Mouse (Mus musculus) heart, adult 2 months (tissue): ENCODE measurements around the gene Gcc1. TPM values are rescaled to one million over a fixed set of nuclear protein-coding genes. Genes with fewer than 3 reads are reported as not detected.

Source experiments
- DNase-seq, 2 experiments: peaks; one replicate each; pipeline ENCODE4 v3.0.0; 2021
- H3K27ac ChIP-seq: fragments of 200-600 bp; 2 replicates; pipeline ENCODE4 v1.8.1; 2022
- H3K27me3 ChIP-seq: fragments of 200-500 bp; 2 replicates; pipeline ENCODE4 v1.6.1; 2012; ENCODE audit warnings: mild to moderate bottlenecking, low read length, inconsistent platforms, mixed read lengths; ENCODE audit not compliant: control insufficient read depth, insufficient read depth
- H3K36me3 ChIP-seq: fragments of 200-500 bp; 2 replicates; pipeline ENCODE4 v1.6.1; 2012; ENCODE audit warnings: low read length, inconsistent platforms; ENCODE audit not compliant: control insufficient read depth, insufficient read depth
- H3K4me1 ChIP-seq: fragments of 200-500 bp; 2 replicates; pipeline ENCODE4 v1.6.1; 2011; ENCODE audit warnings: low read length; ENCODE audit not compliant: control insufficient read depth, insufficient read depth
- H3K4me3 ChIP-seq: fragments of 200-600 bp; 2 replicates; pipeline ENCODE4 v1.8.1; 2022
- H3K79me2 ChIP-seq: fragments of 200-500 bp; replicated peaks from 2 replicates; pipeline ENCODE4 v1.6.1; 2012; ENCODE audit warnings: mild to moderate bottlenecking, inconsistent platforms, low read length, moderate library complexity, mixed read lengths; ENCODE audit not compliant: control insufficient read depth, insufficient read depth
- H3K9ac ChIP-seq: fragments of 200-500 bp; 2 replicates; pipeline ENCODE4 v1.6.1; 2012; ENCODE audit warnings: low read depth, mild to moderate bottlenecking, control low read depth, inconsistent platforms, low read length, mixed read lengths
- CTCF ChIP-seq: fragments of 200-600 bp; IDR thresholded peaks from 2 replicates; pipeline ENCODE4 v1.8.1; 2022; ENCODE audit warnings: antibody characterized with exemption, mild to moderate bottlenecking, moderate library complexity
- EP300 ChIP-seq: fragments of 200-500 bp; IDR thresholded peaks from 2 replicates; pipeline ENCODE4 v1.6.1; 2011; ENCODE audit warnings: low read depth, low read length, control low read depth; ENCODE audit not compliant: insufficient read depth
- POLR2A ChIP-seq: fragments of 200-500 bp; IDR thresholded peaks from 2 replicates; pipeline ENCODE4 v1.6.1; 2011; ENCODE audit warnings: mild to moderate bottlenecking, low read depth, low read length, control low read depth; ENCODE audit not compliant: insufficient read depth
- WGBS: fragments of 180-500 bp; shearing (Covaris S2); methylation state at CpG from one replicate; pipeline ENCODE4 v1.1.7; 2018; 5-methylcytosine and 5-hydroxymethylcytosine counted together
- intact Hi-C: fragments of 180-260 bp; cut with DNase I; formaldehyde crosslinking; loops from one replicate; pipeline ENCODE4 v1.15.1; 2025
- long read RNA-seq: library from polyadenylated mRNA; stranded (forward); transcript quantifications from one replicate; pipeline ENCODE4 v2.0.0, GENCODE M21; 2021
- polyA plus RNA-seq: library from polyadenylated mRNA; depleted of rRNA; stranded (reverse); fragments of >200 nt; gene quantifications from 2 replicates; pipeline ENCODE4 v1.2.3, GENCODE M21; 2012; rRNA removed
- total RNA-seq, 2 experiments: library from RNA; stranded (reverse); gene quantifications; 2 replicates each; pipeline ENCODE4 v1.2.3; 2021

Gene Gcc1
- total RNA-seq (1 to 10 TPM; 8.4 to 9.8 TPM), polyA plus RNA-seq (3.2 and 3.6 TPM in 2 replicates)
- long read RNA-seq, full-length matches to known transcripts, result 8 of 13 reads
- long read RNA-seq, partial matches to known transcripts, result 0 of 13 reads
- long read RNA-seq, other reads (novel, unspliced or antisense), result 5 of 13 reads

DNA sequence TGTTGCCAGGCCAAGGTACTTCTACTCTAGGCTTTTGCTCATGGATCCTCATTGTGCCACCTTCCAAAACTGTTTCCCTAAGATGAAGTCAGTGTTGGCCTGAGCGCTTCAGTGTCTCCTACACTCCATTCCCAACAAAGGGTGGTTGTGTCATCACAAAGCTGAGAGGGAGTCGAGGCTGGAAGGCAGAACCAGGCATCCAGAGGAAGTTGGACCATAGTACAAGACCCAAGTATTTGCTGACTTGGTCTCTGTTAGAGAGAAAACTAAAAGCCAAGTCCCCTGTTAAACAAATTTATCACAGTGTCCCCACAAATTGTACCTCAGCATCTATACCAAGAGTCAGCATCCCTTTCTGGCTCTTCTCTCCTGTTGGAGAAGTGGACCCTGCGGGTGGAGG lies at the start of gene Gcc1:
Gene Gcc1, minus strand, starts transcription at position 101 of the 400 bp plus-strand sequence.
- no peak for DNase-seq
- Histone ChIP-seq H3K27ac (no peak within 1 kb of the TSS), H3K9ac (no peak within 1 kb of the TSS), H3K4me1 (peaks cover 7% of the 10 kb centered on the region), H3K27me3 (no peaks in the 10 kb centered on the region), H3K36me3 (no peaks in the 10 kb centered on the region), H3K4me3 (no peak within 1 kb of the TSS), H3K79me2 (peaks cover 2% of the 10 kb centered on the region; the same call in 1 of the 2 replicates)
- no peak for TF ChIP-seq POLR2A
- no peak for TF ChIP-seq EP300
- TF ChIP-seq CTCF, result no peak
- WGBS, result 84% methylated on average over 3 of the region's 3 CpGs
- intact Hi-C loops, result no loop called here

DNA sequence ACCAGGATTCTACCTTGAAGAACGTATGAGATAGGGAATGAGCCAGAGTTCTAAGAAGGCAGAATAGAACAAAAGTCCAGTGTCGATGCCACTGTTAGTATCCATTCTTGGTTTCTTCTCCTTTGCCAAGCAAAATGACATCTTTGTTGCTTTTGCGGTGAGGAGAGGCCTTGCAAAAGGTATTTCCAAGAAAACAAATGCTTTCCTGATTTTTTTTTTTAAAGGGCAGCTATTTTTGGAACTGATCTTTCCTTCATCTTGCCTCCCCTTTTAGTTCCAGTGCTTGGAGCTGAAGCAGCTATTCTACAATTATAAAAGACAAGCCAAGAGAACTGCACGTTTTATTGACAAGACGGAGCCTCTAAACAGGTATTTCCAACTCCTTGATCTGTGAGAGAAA lies 46.6 kb upstream of the Gcc1 start, which contains the start of gene Snd1:
Gene Snd1, plus strand, starts transcription at position 301 of the 400 bp plus-strand sequence.
- Histone ChIP-seq H3K79me2 (no peaks in the 10 kb centered on the region), H3K9ac (no peak within 1 kb of the TSS), H3K36me3 (no peaks in the 10 kb centered on the region), H3K4me1 (no peaks in the 10 kb centered on the region; the same call in 1 of the 2 replicates), H3K27ac (no peak within 1 kb of the TSS), H3K4me3 (no peak within 1 kb of the TSS), H3K27me3 (no peaks in the 10 kb centered on the region)
- DNase-seq, result no peak
- intact Hi-C loops, result no loop called here
- TF ChIP-seq CTCF, result no peak
- no peak for TF ChIP-seq POLR2A
- no peak for TF ChIP-seq EP300
- WGBS, result 75% methylated on average over 5 of the region's 5 CpGs

DNA sequence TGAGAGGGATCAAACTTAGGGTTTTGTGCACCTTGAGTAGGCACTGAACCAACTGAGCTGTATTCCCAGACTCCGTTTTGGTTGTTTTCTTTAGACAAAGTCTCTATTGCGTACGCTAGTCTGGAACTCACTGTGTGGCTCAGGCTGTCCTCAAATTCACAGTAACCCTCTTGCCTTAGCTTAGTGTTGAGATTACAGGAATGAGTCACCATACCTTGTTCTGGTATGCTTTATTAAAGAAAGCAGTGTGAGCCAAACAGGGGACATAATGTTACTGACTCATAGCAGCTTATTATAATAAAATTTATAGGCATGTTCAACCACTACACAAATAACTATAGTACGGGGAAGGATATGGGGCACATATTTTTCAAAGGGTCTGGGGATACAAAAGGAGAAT lies 46.0 kb upstream of the Gcc1 start:
- no peaks in the 10 kb centered on the region for H3K36me3 ChIP-seq
- H3K9ac ChIP-seq, result no peak overlapping the region
- H3K4me1 ChIP-seq, result no peaks in the 10 kb centered on the region; the same call in 1 of the 2 replicates
- DNase-seq, result no peak
- no peak overlapping the region for H3K27ac ChIP-seq
- H3K79me2 ChIP-seq, result no peaks in the 10 kb centered on the region
- intact Hi-C loops, result no loop called here
- no peaks in the 10 kb centered on the region for H3K27me3 ChIP-seq
- H3K4me3 ChIP-seq, result no peak overlapping the region
- 88% methylated on average over 4 of the region's 4 CpGs for WGBS
- TF ChIP-seq CTCF (no peak), EP300 (no peak), POLR2A (no peak)

DNA sequence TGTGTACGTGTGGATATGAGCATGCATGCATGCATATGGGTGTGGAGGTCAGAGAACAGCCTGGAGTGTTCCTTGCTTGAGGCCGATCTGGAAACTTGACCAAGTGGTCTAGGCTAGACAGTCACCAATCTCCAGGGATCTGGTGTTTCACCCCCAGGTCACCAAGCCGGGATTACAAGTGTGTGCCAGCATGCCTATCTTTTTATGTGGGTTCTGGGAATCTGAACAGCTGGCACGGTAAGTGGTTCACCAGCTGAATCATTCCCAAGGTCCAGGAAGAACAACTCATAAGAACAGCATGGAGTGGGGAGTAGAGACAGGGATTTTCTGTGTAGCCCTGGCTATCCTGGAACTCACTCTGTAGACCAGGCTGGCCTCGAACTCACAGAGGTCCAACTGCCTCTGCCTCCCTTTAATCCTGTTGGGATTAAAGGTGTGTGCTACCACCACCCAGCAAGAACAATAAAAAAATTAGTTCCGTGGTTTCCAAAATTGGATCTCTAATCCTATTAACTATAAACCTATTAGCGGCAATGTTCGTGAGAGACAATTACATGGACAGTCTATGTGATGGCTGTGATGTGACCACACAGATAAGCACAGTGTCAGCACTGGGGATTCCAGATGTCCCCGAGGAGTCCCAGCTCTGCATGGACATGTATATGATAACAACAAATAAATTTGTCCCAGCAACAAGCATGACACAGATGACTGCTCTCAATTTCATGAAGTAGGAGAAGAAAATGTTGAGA lies 43.3 kb upstream of the Gcc1 start:
- Histone ChIP-seq H3K79me2 (no peaks in the 10 kb centered on the region), H3K9ac (no peak overlapping the region), H3K36me3 (no peaks in the 10 kb centered on the region), H3K4me1 (no peaks in the 10 kb centered on the region; the same call in 1 of the 2 replicates), H3K4me3 (no peak overlapping the region), H3K27me3 (no peaks in the 10 kb centered on the region), H3K27ac (no peak overlapping the region)
- WGBS, result 85% methylated on average over 9 of the region's 9 CpGs
- TF ChIP-seq CTCF (no peak), EP300 (no peak), POLR2A (no peak)
- intact Hi-C loops, result no loop called here
- no peak for DNase-seq

DNA sequence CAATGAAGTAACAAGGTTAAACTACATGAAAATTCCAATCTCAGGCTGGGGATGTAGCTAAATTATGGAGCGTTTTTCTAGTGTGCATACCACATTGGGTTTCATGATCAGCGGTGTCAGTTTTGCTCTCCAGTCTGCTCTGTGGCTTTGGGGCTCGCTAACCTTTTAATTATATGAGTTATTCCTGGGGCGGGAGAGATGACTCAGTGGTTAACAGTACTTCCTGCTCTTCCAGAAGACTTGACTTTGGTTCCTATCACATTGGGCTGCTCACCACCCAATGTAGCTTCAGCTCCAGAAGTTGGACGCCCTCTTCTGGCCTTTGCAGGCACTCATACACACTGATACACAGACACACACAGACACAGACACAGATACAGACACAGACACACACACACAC lies 42.4 kb upstream of the Gcc1 start:
- WGBS, result 71% methylated on average over 5 of the region's 5 CpGs
- DNase-seq, result no peak
- H3K27ac ChIP-seq, result no peak overlapping the region
- no peaks in the 10 kb centered on the region for H3K79me2 ChIP-seq
- H3K27me3 ChIP-seq, result no peaks in the 10 kb centered on the region
- H3K4me3 ChIP-seq, result no peak overlapping the region
- no peaks in the 10 kb centered on the region; the same call in 1 of the 2 replicates for H3K4me1 ChIP-seq
- H3K36me3 ChIP-seq, result no peaks in the 10 kb centered on the region
- intact Hi-C loops, result no loop called here
- no peak overlapping the region for H3K9ac ChIP-seq
- no peak for TF ChIP-seq POLR2A
- no peak for TF ChIP-seq CTCF
- no peak for TF ChIP-seq EP300

DNA sequence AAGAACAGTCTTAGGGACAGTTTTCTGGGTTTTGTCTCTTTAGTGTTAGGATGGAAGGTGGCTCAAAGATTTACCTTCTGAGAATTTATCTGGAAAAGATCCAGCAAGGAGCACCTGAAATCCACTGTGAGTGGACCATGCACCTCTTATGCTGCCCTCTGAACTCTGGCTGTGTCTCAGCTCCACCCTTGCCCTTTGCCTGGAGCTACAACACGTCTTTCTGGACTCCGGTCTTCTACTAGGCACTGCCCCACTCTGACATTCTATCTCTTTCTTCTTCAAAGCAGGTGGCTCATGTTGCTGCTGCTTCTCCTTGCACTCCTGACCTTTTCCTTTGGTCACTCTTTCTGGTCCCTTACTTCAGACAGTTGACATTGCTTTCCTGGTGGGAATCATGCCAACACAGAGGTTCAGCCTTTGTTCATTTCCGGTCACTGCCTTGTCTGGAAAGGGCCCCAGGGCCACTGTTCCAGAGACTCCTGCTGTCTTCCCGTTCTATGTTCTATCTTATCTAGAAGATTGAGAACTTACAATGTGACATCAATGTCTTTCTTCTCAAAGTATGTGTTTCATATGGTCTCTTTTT lies 41.9 kb upstream of the Gcc1 start:
- Histone ChIP-seq H3K27ac (no peak overlapping the region), H3K4me3 (no peak overlapping the region), H3K4me1 (no peaks in the 10 kb centered on the region; the same call in 1 of the 2 replicates), H3K36me3 (no peaks in the 10 kb centered on the region), H3K9ac (no peak overlapping the region), H3K79me2 (no peaks in the 10 kb centered on the region), H3K27me3 (no peaks in the 10 kb centered on the region)
- no peak for DNase-seq
- intact Hi-C loops, result no loop called here
- WGBS, result 36% methylated on average over 4 of the region's 4 CpGs
- TF ChIP-seq POLR2A (no peak), CTCF (no peak), EP300 (no peak)
